Mouse (Mus musculus) limb, embryonic 14.5 days (tissue): ENCODE measurements around the gene Slco1c1. TPM values are rescaled to one million over a fixed set of nuclear protein-coding genes. Genes with fewer than 3 reads are reported as not detected.
A peak's percentile ranks its signal among the peaks of the same experiment; 100 is the strongest.

Experiments
- ATAC-seq: fragments of 200-750 bp; cut with Nextera tagmentation; 2 replicates; pipeline ENCODE4 v1.8.0; 2017; ENCODE audit warnings: low read depth, moderate number of reproducible peaks, moderate TSS enrichment; ENCODE audit not compliant: low FRiP score
- DNase-seq: peaks from one replicate; pipeline ENCODE4 v3.0.0-alpha.2; 2015; ENCODE audit warnings: low spot score
- H3K27ac ChIP-seq: fragments of 300-500 bp; sonication (generic); replicated peaks from 2 replicates; pipeline ENCODE4 v1.5.1; 2014; ENCODE audit warnings: low read depth, mild to moderate bottlenecking, low read length, moderate library complexity, mixed read lengths
- H3K27me3 ChIP-seq: fragments of 300-500 bp; sonication (generic); 2 replicates; pipeline ENCODE4 v1.6.1; 2014; ENCODE audit warnings: low read length, mixed read lengths; ENCODE audit not compliant: control insufficient read depth, insufficient read depth
- H3K36me3 ChIP-seq: fragments of 300-500 bp; sonication (generic); 2 replicates; pipeline ENCODE4 v1.6.1; 2014; ENCODE audit warnings: mild to moderate bottlenecking, low read length, moderate library complexity, mixed read lengths; ENCODE audit not compliant: control insufficient read depth, insufficient read depth
- H3K4me1 ChIP-seq: fragments of 300-500 bp; sonication (generic); 2 replicates; pipeline ENCODE4 v1.6.1; 2014; ENCODE audit warnings: antibody characterized with exemption, low read length, mixed read lengths; ENCODE audit not compliant: control insufficient read depth, insufficient read depth
- H3K4me2 ChIP-seq: fragments of 300-500 bp; sonication (generic); replicated peaks from 2 replicates; pipeline ENCODE4 v1.6.1; 2014; ENCODE audit warnings: low read depth, mild to moderate bottlenecking, low read length, moderate library complexity; ENCODE audit not compliant: severe bottlenecking
- H3K4me3 ChIP-seq: fragments of 300-500 bp; sonication (generic); replicated peaks from 2 replicates; pipeline ENCODE4 v1.5.1; 2014; ENCODE audit warnings: low read length
- H3K9ac ChIP-seq: fragments of 300-500 bp; sonication (generic); 2 replicates; pipeline ENCODE4 v1.6.1; 2014; ENCODE audit warnings: mild to moderate bottlenecking, low read depth, low read length, moderate library complexity; ENCODE audit not compliant: severe bottlenecking
- H3K9me3 ChIP-seq: fragments of 300-500 bp; sonication (generic); 2 replicates; pipeline ENCODE4 v1.6.1; 2016; ENCODE audit warnings: low read length; ENCODE audit not compliant: control insufficient read depth
- POLR2A ChIP-seq: fragments of 200-500 bp; IDR thresholded peaks from 2 replicates; pipeline ENCODE4 v1.8.0; 2012; ENCODE audit warnings: inconsistent platforms, mild to moderate bottlenecking, moderate library complexity, borderline replicate concordance; ENCODE audit not compliant: insufficient read depth, insufficient read length; ENCODE audit errors: extremely low read depth
- WGBS: fragments of 180-500 bp; shearing (Covaris S2); extraction: QIAGEN DNeasy Blood & Tissue Kit; methylation state at CpG from one replicate; pipeline ENCODE4 v1.1.7; 2014; 5-methylcytosine and 5-hydroxymethylcytosine counted together
- polyA plus RNA-seq, 2 experiments: library from polyadenylated mRNA; depleted of rRNA in 1 of 2; stranded (reverse) in 1 of 2; unstranded in 1 of 2; fragments of >200 nt; fragmentation: Nextera tagmentation in 1 of 2; extraction: Ambion mirVana in 1 of 2; gene quantifications; 2 replicates each; pipeline versions ENCODE4 v1.2.1 to v1.2.3; 2012 to 2014

The Slco1c1 gene
- polyA plus RNA-seq, 2 experiments, result 0.29 to 0.43 TPM

DNA sequence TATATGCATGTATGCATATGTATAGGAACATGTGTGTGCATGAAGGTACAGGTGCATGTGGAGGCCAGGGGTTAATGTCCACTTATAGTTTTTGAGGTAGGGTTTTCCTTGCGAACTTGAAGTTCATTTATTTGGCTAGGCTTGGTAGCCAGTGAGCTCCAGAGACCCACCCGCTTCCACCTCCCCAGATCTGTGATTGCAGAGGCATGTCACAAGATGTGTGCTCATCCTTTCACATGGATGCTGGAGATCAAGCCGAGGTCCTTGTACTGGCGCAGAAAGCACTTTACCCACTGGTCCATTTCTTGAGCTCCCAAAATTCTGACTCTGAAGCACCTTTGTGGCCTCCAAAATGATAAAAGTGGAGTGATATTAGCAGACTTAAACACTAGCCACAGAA lies 29.3 kb upstream of the Slco1c1 start:
- DNase-seq (no peak), ATAC-seq (no peak)
- H3K4me3 ChIP-seq, result no peak overlapping the region
- no peak overlapping the region for H3K27ac ChIP-seq
- no peak overlapping the region for H3K9ac ChIP-seq
- H3K27me3 ChIP-seq, result no peaks in the 10 kb centered on the region
- no peak overlapping the region for H3K4me2 ChIP-seq
- 83% methylated on average over 4 of the region's 4 CpGs for WGBS
- H3K36me3 ChIP-seq, result peaks cover 25% of the 10 kb centered on the region
- TF ChIP-seq POLR2A, result no peak
- no peaks in the 10 kb centered on the region for H3K9me3 ChIP-seq
- 0 out of 2 replicates have a peak, but pooled peaks cover 2% of the 10 kb centered on the region for H3K4me1 ChIP-seq

GRCm38 (mm10) chr6:141495634-141496418 lies 28.3 kb upstream of the Slco1c1 start:
- no peak overlapping the region for H3K4me2 ChIP-seq
- WGBS, result 17% methylated on average over 13 of the region's 13 CpGs
- no peak overlapping the region for H3K4me3 ChIP-seq
- no peak for TF ChIP-seq POLR2A
- no peaks in the 10 kb centered on the region for H3K27me3 ChIP-seq
- 0 out of 2 replicates have a peak overlapping the region, but pooled peaks have one; percentile 0 for H3K27ac ChIP-seq
- no peaks in the 10 kb centered on the region for H3K9me3 ChIP-seq
- H3K9ac ChIP-seq, result no peak overlapping the region
- 0 out of 2 replicates have a peak, but pooled peaks cover 2% of the 10 kb centered on the region for H3K4me1 ChIP-seq
- peaks cover 21% of the 10 kb centered on the region for H3K36me3 ChIP-seq
- peak; percentile 57 for DNase-seq
- ATAC-seq, result peak; percentile 63; the same call in 1 of the 2 replicates

DNA sequence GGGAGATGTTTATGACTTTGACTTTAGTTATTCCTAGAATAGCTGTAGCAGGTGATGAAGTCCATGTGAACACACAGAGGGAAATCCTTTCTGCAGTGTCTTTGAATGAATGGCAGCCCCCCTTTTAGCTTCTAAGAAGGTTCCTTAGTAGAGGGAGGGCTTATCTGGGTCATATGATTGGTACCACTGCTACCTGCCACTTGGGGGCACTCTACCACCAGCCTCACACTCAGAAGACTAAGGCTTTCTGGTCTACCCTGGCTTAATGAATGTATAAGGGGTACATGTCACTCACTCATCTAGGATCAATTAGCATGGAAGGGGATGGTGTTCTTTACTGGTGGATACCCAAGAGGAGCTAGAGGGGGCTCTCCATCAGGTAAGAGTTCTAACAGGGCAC lies 24.7 kb upstream of the Slco1c1 start:
- H3K27me3 ChIP-seq, result no peaks in the 10 kb centered on the region
- no peak overlapping the region for H3K9ac ChIP-seq
- no peak overlapping the region for H3K4me3 ChIP-seq
- ATAC-seq (no peak), DNase-seq (no peak)
- H3K4me1 ChIP-seq, result 0 out of 2 replicates have a peak, but pooled peaks cover 2% of the 10 kb centered on the region
- no peak for TF ChIP-seq POLR2A
- no peak overlapping the region for H3K4me2 ChIP-seq
- H3K9me3 ChIP-seq, result no peaks in the 10 kb centered on the region
- H3K27ac ChIP-seq, result no peak overlapping the region
- peaks cover 11% of the 10 kb centered on the region for H3K36me3 ChIP-seq

DNA sequence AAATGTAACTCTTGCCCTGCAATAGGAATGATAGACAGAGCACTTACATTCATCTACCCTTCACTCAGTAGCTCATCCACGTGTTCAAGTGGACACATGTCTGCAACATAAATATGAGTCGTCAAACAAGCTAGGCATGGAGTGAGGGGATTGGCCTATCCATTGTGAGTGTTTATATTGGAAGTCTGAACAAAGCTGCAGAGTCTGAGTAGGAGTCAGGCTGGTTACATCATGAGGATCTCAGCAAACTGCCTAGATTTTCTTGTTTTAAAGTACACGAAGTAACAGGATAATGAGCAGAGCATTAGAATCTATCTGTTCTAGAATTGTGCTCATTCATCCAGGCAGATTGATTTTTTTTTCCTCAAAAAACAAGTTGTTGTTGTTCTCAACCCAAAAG lies 23.0 kb upstream of the Slco1c1 start:
- no peak for TF ChIP-seq POLR2A
- H3K9me3 ChIP-seq, result no peaks in the 10 kb centered on the region
- H3K4me1 ChIP-seq, result no peaks in the 10 kb centered on the region
- DNase-seq (no peak), ATAC-seq (no peak)
- H3K9ac ChIP-seq, result no peak overlapping the region
- H3K27ac ChIP-seq, result no peak overlapping the region
- 78% methylated on average over 3 of the region's 3 CpGs for WGBS
- H3K36me3 ChIP-seq, result peaks cover 11% of the 10 kb centered on the region
- no peak overlapping the region for H3K4me3 ChIP-seq
- no peak overlapping the region for H3K4me2 ChIP-seq
- no peaks in the 10 kb centered on the region for H3K27me3 ChIP-seq

- no peaks in the 10 kb centered on the region for H3K36me3 ChIP-seq
- H3K9me3 ChIP-seq, result no peaks in the 10 kb centered on the region
- 85% methylated on average over 2 of the region's 2 CpGs for WGBS
- ATAC-seq, result no peak
- no peak overlapping the region for H3K27ac ChIP-seq
- no peak overlapping the region for H3K4me3 ChIP-seq
- H3K9ac ChIP-seq, result no peak overlapping the region
- no peak for TF ChIP-seq POLR2A
- no peak overlapping the region for H3K4me2 ChIP-seq
- DNase-seq, result no peak
- no peaks in the 10 kb centered on the region for H3K27me3 ChIP-seq
- no peaks in the 10 kb centered on the region for H3K4me1 ChIP-seq
Observed at GRCm38 (mm10) chr6:141522541-141522940, 1.6 kb upstream of the Slco1c1 start.

DNA sequence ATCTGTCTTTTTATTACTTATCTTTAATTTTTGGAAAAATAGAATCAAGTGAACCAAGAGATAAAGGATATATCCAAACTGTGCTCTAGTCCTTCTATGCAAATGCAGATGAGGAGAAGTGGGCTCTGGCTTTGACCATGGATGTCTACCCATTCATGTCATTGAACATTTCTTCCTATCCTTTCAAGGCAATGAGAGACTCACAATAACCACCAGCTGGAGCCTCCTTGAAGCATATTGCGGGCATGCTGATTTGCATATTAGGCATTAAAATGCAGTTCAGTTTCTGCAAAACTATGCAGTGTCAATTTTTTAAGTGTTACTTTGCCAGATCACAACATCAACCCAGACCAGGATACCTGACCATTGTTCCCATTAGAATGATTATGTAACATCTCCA lies 1.6 kb downstream of the Slco1c1 start:
- H3K4me2 ChIP-seq, result no peak overlapping the region
- ATAC-seq (no peak), DNase-seq (no peak)
- WGBS, result 89% methylated on average over 1 of the region's 1 CpGs
- no peak overlapping the region for H3K4me3 ChIP-seq
- H3K9me3 ChIP-seq, result no peaks in the 10 kb centered on the region
- H3K4me1 ChIP-seq, result no peaks in the 10 kb centered on the region
- no peak overlapping the region for H3K9ac ChIP-seq
- TF ChIP-seq POLR2A, result no peak
- no peak overlapping the region for H3K27ac ChIP-seq
- H3K27me3 ChIP-seq, result no peaks in the 10 kb centered on the region
- no peaks in the 10 kb centered on the region for H3K36me3 ChIP-seq
